Mouse (Mus musculus) forebrain, embryonic 11.5 days (tissue): ENCODE measurements around the gene Tomm40. TPM values are rescaled to one million over a fixed set of nuclear protein-coding genes. Genes with fewer than 3 reads are reported as not detected.

Experiments
- ATAC-seq: fragments of 200-750 bp; cut with Nextera tagmentation; replicated peaks from 2 replicates; pipeline ENCODE4 v1.8.0; 2017; ENCODE audit warnings: moderate TSS enrichment; ENCODE audit not compliant: low FRiP score
- DNase-seq: peaks from one replicate; pipeline ENCODE4 v3.0.0-alpha.2; 2017; ENCODE audit warnings: low spot score
- H3K27ac ChIP-seq: fragments of 300-500 bp; sonication (generic); 2 replicates; pipeline ENCODE4 v1.5.1; 2014; ENCODE audit warnings: low read depth, low read length
- H3K27me3 ChIP-seq: fragments of 300-500 bp; sonication (generic); 2 replicates; pipeline ENCODE4 v1.6.1; 2014; ENCODE audit warnings: mild to moderate bottlenecking, low read length, mixed read lengths; ENCODE audit not compliant: control insufficient read depth, insufficient read depth
- H3K36me3 ChIP-seq: fragments of 300-500 bp; sonication (generic); 2 replicates; pipeline ENCODE4 v1.6.1; 2014; ENCODE audit warnings: mild to moderate bottlenecking, low read length, moderate library complexity, mixed read lengths; ENCODE audit not compliant: control insufficient read depth, insufficient read depth
- H3K4me1 ChIP-seq: fragments of 300-500 bp; sonication (generic); replicated peaks from 2 replicates; pipeline ENCODE4 v1.6.1; 2014; ENCODE audit warnings: low read length, mixed read lengths; ENCODE audit not compliant: control insufficient read depth, insufficient read depth
- H3K4me2 ChIP-seq: fragments of 300-500 bp; sonication (generic); 2 replicates; pipeline ENCODE4 v1.6.1; 2014; ENCODE audit warnings: low read depth, mild to moderate bottlenecking, low read length, moderate library complexity, mixed read lengths; ENCODE audit not compliant: severe bottlenecking
- H3K4me3 ChIP-seq: fragments of 300-500 bp; sonication (generic); 2 replicates; pipeline ENCODE4 v1.5.1; 2014; ENCODE audit warnings: low read depth, low read length
- H3K9ac ChIP-seq: fragments of 300-500 bp; sonication (generic); 2 replicates; pipeline ENCODE4 v1.6.1; 2014; ENCODE audit warnings: low read length
- H3K9me3 ChIP-seq: fragments of 300-500 bp; sonication (generic); 2 replicates; pipeline ENCODE4 v1.6.1; 2016; ENCODE audit warnings: low read length, mixed read lengths; ENCODE audit not compliant: control insufficient read depth
- WGBS: fragments of 180-500 bp; shearing (Covaris S2); extraction: QIAGEN DNeasy Blood & Tissue Kit; methylation state at CpG from one replicate; pipeline ENCODE4 v1.1.7; 2014; 5-methylcytosine and 5-hydroxymethylcytosine counted together
- polyA plus RNA-seq: library from polyadenylated mRNA; unstranded; fragments of >200 nt; fragmentation: Nextera tagmentation; extraction: Ambion mirVana; gene quantifications from 2 replicates; pipeline ENCODE4 v1.2.1, GENCODE M21; 2014

The Tomm40 gene
- polyA plus RNA-seq, 1 experiment from 2014 or later = 160 TPM

- DNase-seq (no peak), ATAC-seq (no peak)
- Histone ChIP-seq H3K36me3 (no peaks in the 10 kb centered on the region), H3K4me2 (no peak overlapping the region), H3K27ac (no peak overlapping the region), H3K9ac (no peak overlapping the region), H3K4me1 (no peaks in the 10 kb centered on the region), H3K27me3 (no peaks in the 10 kb centered on the region), H3K4me3 (no peak overlapping the region), H3K9me3 (no peaks in the 10 kb centered on the region)
- 93% methylated on average over 3 of the region's 3 CpGs for WGBS
These were observed 36.3 kb downstream of the Tomm40 start for GRCm38 (mm10) chr7:19678901-19679300.

GRCm38 (mm10) chr7:19677872-19678271, 37.4 kb downstream of the Tomm40 start, which contains the start of gene Apoc2:
Apoc2 (minus strand) TSS chr7:19677941.
- Histone ChIP-seq H3K4me3 (no peak within 1 kb of the TSS), H3K27me3 (no peaks in the 10 kb centered on the region), H3K4me2 (no peak within 1 kb of the TSS), H3K9ac (no peak within 1 kb of the TSS), H3K36me3 (no peaks in the 10 kb centered on the region), H3K9me3 (no peaks in the 10 kb centered on the region), H3K27ac (no peak within 1 kb of the TSS), H3K4me1 (no peaks in the 10 kb centered on the region)
- ATAC-seq (no peak), DNase-seq (no peak)
- WGBS = 77% methylated on average over 8 of the region's 8 CpGs

- no peak overlapping the region for H3K9ac ChIP-seq
- no peaks in the 10 kb centered on the region for H3K4me1 ChIP-seq
- no peaks in the 10 kb centered on the region for H3K27me3 ChIP-seq
- 74% methylated on average over 1 of the region's 1 CpGs for WGBS
- no peak overlapping the region for H3K4me2 ChIP-seq
- ATAC-seq (no peak), DNase-seq (no peak)
- H3K4me3 ChIP-seq = no peak overlapping the region
- no peaks in the 10 kb centered on the region for H3K9me3 ChIP-seq
- H3K27ac ChIP-seq = no peak overlapping the region
- no peaks in the 10 kb centered on the region for H3K36me3 ChIP-seq
These were observed 38.6 kb downstream of the Tomm40 start for GRCm38 (mm10) chr7:19676662-19677061.

GRCm38 (mm10) chr7:19675824-19676223, 39.4 kb downstream of the Tomm40 start:
- 87% methylated on average over 10 of the region's 10 CpGs for WGBS
- H3K27me3 ChIP-seq = no peaks in the 10 kb centered on the region
- H3K36me3 ChIP-seq = no peaks in the 10 kb centered on the region
- H3K4me3 ChIP-seq = no peak overlapping the region
- H3K9me3 ChIP-seq = no peaks in the 10 kb centered on the region
- no peak overlapping the region for H3K4me2 ChIP-seq
- no peak overlapping the region for H3K9ac ChIP-seq
- DNase-seq (no peak), ATAC-seq (no peak)
- H3K27ac ChIP-seq = no peak overlapping the region
- H3K4me1 ChIP-seq = no peaks in the 10 kb centered on the region

- H3K36me3 ChIP-seq = no peaks in the 10 kb centered on the region
- no peaks in the 10 kb centered on the region for H3K4me1 ChIP-seq
- ATAC-seq (no peak), DNase-seq (no peak)
- H3K9me3 ChIP-seq = no peaks in the 10 kb centered on the region
- no peak overlapping the region for H3K4me3 ChIP-seq
- no peak overlapping the region for H3K4me2 ChIP-seq
- H3K27ac ChIP-seq = no peak overlapping the region
- 70% methylated on average over 14 of the region's 14 CpGs for WGBS
- H3K9ac ChIP-seq = no peak overlapping the region
- no peaks in the 10 kb centered on the region for H3K27me3 ChIP-seq
These were observed 42.0 kb downstream of the Tomm40 start for GRCm38 (mm10) chr7:19673083-19673699.

GRCm38 (mm10) chr7:19671511-19671910, 43.7 kb downstream of the Tomm40 start:
- no peak overlapping the region for H3K4me3 ChIP-seq
- ATAC-seq (no peak), DNase-seq (no peak)
- H3K4me2 ChIP-seq = no peak overlapping the region
- H3K27me3 ChIP-seq = no peaks in the 10 kb centered on the region
- no peaks in the 10 kb centered on the region for H3K9me3 ChIP-seq
- no peak overlapping the region for H3K27ac ChIP-seq
- H3K36me3 ChIP-seq = no peaks in the 10 kb centered on the region
- H3K9ac ChIP-seq = no peak overlapping the region
- 79% methylated on average over 10 of the region's 10 CpGs for WGBS
- H3K4me1 ChIP-seq = no peaks in the 10 kb centered on the region

- H3K4me1 ChIP-seq = 0 out of 2 replicates have a peak, but pooled peaks cover under 1% of the 10 kb centered on the region
- DNase-seq (peak; percentile 92), ATAC-seq (peak; percentile 73)
- H3K4me2 ChIP-seq = peak overlapping the region; percentile 29; the same call in 1 of the 2 replicates
- WGBS = 10% methylated on average over 10 of the region's 10 CpGs
- H3K9me3 ChIP-seq = no peaks in the 10 kb centered on the region
- no peaks in the 10 kb centered on the region for H3K36me3 ChIP-seq
- H3K9ac ChIP-seq = peak overlapping the region; percentile 24; the same call in 1 of the 2 replicates
- no peak overlapping the region for H3K27ac ChIP-seq
- no peak overlapping the region for H3K4me3 ChIP-seq
- no peaks in the 10 kb centered on the region for H3K27me3 ChIP-seq
These were observed 46.1 kb downstream of the Tomm40 start for GRCm38 (mm10) chr7:19668947-19669721.

GRCm38 (mm10) chr7:19667434-19667833, 47.8 kb downstream of the Tomm40 start:
- no peaks in the 10 kb centered on the region for H3K9me3 ChIP-seq
- ATAC-seq = no peak
- 73% methylated on average over 2 of the region's 2 CpGs for WGBS

More at GRCm38 (mm10) chr7:19667434-19667833, 47.8 kb downstream of the Tomm40 start:
- Histone ChIP-seq H3K27me3 (no peaks in the 10 kb centered on the region), H3K9ac (no peak overlapping the region), H3K27ac (no peak overlapping the region), H3K36me3 (no peaks in the 10 kb centered on the region), H3K4me1 (peaks cover 12% of the 10 kb centered on the region; the same call in 1 of the 2 replicates), H3K4me3 (no peak overlapping the region), H3K4me2 (no peak overlapping the region)
- DNase-seq = no peak
